Mouse (Mus musculus): Measurements from ENCODE around the gene Rfx2.

DNA sequence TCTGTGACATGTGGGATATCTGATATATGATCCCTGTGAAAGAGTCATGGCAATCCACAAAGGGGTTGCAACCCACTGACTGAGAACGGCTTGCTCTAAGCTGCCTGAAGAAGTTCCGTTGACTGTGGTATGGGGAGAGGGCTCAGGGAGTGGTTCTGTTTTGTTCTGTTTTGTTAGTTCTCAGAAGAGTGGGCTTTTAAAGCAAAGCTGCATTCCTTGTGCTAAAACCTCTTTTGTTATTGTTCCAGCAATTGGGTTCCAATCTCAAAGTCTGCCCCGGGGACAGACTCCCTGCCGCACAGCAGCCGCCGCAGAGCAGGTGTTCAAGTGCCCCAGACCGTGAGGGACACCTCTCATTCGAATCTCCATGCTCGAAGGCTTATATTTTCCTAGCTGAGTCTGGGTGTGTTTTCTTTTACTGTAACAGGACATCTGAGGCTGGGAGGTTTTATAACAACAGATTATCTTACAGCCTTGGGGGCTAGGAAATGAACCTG lies 38.7 kb upstream of the Rfx2 start:
- no peak for TF ChIP-seq CTCF (IDR thresholded peaks at IDR 0.05; ENCODE audit: low read depth, low read length)
- no peak for TF ChIP-seq GATA1 (IDR thresholded peaks at IDR 0.05; ENCODE audit: borderline replicate concordance, low read length)
- no peak for TF ChIP-seq POLR2AphosphoS5 (IDR thresholded peaks at IDR 0.05; ENCODE audit: insufficient replicate concordance, low read depth, low read length)
- no peak for TF ChIP-seq TAL1 (conservative IDR thresholded peaks at IDR 0.05; ENCODE audit: low read depth, low read length)
- TF ChIP-seq GATA2 (IDR thresholded peaks at IDR 0.05; ENCODE audit: borderline replicate concordance, low read depth, low read length): no peak
